Mouse (Mus musculus) right cerebral cortex, adult 2 months (tissue): Measurements from ENCODE around the gene Sec22a.

Source experiments
- DNase-seq, 2 experiments: peaks; one replicate each; pipeline ENCODE4 v3.0.0; 2021 to 2022; ENCODE audit warnings: low spot score in 2 of 2

The Sec22a gene

DNA sequence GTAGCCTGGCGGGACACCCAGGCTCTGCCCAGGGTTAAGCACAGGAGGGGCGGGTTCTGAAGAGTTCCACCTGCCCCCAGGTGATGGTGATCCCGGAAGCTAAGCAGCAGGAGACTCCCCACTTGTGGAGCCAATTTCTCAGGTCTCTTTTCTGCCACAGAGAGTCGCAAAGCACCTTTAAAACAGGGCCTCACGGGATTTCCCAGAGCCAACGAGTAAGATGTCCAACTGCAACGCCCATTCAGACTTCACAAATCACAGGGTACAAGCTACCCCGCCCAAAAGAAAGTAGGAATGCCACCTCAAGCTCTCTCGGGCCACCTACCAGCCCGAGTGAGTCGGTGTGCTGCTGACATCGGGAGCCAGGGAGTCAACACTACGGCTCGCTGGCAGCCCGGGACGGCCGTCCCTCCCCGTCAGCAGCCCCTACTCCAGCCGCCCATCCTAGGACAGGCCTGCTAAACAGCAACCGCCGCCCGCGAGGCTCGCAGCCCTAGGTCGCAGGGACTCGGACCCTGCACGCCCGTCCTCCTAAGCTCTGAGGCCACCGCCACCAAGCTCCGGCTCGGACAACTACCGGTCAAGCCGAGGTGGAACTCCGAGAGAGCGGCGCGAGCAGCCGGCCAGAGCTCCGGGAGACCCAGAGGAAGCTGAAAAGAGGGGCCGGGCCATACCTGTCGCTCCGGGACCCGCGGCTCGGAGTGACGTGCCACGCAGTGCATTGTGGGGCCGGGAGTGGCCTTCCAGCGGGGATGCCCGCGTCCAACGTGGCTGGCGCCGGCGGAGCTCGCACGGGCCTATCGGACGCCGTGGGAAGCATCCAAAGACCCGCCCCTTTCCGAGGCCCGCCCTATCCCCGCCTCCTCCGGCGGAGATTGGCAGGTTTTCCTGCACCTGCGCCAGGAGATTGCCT lies at the start of gene Sec22a:
Sec22a (minus strand) TSS at position 769 of the 913 bp plus-strand sequence.
- DNase-seq: peak; percentile 92 to 94

DNA sequence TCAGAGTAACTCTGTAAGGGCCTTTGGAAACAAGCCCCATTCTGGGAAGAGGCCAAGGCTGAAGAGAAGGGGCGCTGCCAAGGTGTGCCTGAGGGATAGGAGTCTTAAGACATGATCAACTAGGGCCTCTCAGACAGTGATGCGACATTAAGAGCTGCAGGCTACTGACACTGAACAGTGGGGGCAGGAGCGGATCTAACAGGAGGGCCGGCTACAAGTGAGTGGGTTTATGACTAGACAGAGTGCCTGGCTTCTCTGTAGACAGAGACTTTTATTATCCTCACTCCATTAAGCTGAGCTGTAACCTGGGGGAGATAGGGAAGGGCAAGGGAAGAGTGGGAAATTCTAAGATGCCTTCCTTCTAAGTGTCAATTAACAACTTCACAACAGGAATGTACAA lies 43.0 kb upstream of the Sec22a start:
- no peak for DNase-seq

GRCm38 (mm10) chr16:35406166-35406565 lies 42.4 kb upstream of the Sec22a start:
- no peak for DNase-seq

DNA sequence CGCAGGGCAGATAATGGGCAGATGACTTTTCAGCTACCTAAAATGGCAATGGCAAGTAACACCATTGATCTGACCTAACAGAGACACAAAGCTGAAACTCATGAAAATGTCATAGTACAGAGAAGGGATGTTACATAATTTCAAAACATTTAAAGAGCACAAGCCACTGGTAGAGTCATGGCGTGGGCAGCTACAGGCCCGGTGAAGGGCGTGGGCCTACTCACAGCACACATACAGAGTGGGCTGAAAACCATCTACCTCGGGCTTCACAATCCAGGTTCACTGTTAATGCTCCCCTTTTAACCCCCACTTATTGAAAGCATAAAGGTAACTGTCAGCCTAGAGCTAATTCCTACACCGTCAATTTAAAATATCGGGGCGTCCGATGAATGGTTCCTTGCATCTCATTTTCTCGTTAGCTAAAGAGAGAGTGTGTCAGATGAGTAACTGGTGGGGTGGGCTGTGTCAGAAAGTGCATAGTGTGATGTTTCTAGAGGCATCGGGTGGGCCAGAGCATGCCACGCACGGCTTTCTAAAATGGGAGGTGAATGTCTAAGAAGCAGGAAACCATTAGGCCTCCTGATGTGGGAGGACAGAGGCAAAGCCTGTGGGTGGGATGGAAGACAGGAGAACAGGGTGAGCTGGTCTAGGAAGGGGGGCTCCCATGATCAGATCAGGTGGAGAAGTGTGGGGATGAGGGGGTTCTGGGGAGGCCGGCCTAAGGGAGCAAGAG lies 41.8 kb upstream of the Sec22a start:
- DNase-seq: peak in 1 of 2 experiments; percentile 5

GRCm38 (mm10) chr16:35404864-35405263 lies 41.1 kb upstream of the Sec22a start:
- DNase-seq: no peak

GRCm38 (mm10) chr16:35403891-35404290 lies 40.2 kb upstream of the Sec22a start:
- no peak for DNase-seq

DNA sequence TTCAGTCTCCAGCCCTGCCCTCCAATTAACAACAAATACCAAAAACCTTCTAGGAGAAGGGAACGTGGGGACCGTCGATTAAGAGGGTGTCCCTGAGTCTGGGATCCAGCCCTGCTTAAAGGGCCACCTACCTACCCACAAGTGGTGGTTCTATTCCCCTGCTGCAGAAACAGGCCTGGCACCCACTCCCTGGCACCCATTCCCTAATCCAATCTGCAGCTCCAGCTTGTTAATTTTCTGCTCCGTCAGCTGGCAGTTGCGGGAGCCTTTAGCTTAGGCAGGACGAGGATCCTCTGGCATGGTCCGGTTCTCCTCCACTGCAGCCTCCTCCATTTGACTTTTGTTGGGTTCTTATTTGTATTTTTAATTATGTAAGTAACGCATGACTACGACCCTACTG lies 39.6 kb upstream of the Sec22a start:
- DNase-seq: no peak

DNA sequence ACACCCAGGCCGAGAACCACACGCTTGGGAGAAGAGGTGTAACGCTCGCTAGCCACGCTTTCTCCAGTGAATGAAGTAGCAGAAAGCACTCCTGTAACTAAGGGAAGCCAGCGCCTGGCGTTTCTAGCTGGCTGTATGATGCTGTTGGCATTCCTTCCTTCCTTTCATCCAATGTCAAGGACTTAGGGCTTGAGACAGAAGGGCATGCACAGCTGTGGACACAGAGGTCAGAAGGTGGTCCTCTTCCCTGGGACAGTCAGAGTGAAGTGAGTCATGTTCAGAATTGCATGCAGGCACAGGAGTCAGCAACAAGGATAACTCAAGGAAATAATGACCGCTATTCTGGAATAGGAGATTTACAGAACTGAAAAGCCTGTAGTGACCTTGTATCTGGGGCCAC lies 29.1 kb upstream of the Sec22a start:
- no peak for DNase-seq

DNA sequence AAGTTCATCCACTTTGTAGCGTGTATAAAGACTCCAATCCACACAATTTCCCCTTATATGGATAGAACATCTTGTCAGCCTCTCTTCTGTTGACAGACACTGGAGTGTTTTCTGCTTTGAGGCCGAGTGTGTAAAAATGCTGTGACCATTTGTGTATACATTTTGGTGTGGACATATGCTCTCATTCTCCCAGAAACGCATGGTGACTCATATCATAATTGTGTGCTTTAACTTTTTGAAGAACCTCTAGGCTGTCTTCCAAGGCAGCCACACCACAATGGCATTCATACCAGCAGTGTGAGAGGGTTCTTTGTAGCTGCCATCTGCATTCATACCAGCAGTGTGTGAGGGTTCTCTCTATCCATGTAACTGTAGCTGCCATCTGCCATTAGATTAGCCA lies 21.9 kb upstream of the Sec22a start:
- DNase-seq: no peak

GRCm38 (mm10) chr16:35380048-35380447 lies 16.3 kb upstream of the Sec22a start:
- no peak for DNase-seq

DNA sequence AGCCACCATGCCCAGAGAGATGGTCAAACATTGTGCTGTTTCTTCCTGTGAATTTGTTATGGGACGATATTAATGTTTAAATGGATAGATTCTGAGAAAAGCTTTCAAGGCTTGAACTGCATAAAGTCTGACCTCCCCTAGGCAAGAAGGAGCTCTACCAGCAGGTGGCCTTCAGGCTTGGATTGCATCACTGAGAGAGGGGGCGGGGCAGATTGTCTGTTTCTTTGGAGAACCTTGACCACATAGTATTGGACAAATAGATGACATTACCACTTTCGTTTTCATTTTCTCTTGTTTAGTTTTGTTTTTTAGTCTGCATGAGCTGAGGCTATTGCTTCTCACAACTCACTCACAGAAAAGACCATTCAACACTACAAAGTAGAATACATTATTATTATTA lies 15.6 kb upstream of the Sec22a start:
- no peak for DNase-seq

DNA sequence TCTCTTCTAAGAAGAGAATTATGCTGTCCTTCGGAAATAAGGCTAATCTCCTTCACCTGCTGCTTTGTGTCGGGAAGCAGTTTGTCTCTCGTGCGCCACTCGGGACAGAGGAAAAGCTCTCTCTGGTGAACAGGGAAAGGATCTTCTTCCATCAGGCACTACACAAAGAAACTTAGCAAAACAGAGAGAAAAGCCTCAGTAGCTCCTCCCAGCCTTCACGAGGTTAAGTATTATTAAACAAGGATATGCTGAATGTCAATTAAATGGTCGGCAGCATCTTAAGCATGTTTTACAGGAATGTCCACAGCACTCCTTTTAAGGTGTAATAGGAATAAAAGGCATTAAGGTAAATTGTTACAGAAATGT lies 328 bp upstream of the Sec22a start:
- no peak for DNase-seq

GRCm38 (mm10) chr16:35362221-35362620 lies 1.5 kb downstream of the Sec22a start:
- no peak for DNase-seq

DNA sequence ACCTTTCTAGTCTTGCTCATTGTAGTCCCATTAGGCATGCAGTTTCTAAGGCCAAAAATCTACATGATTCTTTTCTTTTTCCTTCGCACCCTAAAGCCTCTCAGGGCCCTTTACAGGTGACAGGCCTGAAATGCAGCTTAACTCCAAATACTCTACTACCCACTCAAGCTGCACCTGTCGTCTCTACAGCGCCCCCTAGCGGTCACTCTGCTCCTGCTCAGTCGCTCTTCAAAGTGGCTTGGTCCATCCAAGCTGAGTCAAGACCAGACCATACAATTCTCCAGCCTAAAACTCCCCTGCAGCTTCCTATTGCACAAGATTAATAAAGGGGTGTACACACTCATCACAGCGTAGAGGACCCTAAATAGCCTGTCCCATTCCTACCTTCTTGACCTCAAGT lies 3.1 kb downstream of the Sec22a start:
- peak; percentile 24 to 41 for DNase-seq

- no peak for DNase-seq
These were observed 6.3 kb downstream of the Sec22a start for GRCm38 (mm10) chr16:35357449-35357848.

- DNase-seq: no peak
These were observed 33.3 kb downstream of the Sec22a start for GRCm38 (mm10) chr16:35330451-35330850.

DNA sequence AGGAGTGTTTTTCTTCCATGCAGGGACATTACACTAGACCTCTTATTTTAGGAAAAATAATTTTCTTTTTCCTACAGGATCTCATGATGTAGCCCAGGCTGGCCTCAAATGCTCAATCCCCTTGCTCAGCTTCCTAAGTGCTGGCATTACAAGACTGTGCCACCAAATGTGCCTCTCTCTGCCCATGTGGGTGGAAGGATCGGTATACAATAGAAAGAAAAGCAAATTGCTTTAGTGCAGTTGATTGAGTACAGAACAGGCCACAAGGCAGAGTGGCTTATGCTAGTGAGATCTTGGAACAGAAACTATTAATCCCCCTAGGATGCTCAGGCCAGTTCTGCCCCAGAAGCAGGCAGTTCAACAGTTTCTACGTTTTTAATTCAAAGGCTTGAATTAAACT lies 43.9 kb downstream of the Sec22a start:
- no peak for DNase-seq

GRCm38 (mm10) chr16:35319335-35319734 lies 44.4 kb downstream of the Sec22a start:
- no peak for DNase-seq

DNA sequence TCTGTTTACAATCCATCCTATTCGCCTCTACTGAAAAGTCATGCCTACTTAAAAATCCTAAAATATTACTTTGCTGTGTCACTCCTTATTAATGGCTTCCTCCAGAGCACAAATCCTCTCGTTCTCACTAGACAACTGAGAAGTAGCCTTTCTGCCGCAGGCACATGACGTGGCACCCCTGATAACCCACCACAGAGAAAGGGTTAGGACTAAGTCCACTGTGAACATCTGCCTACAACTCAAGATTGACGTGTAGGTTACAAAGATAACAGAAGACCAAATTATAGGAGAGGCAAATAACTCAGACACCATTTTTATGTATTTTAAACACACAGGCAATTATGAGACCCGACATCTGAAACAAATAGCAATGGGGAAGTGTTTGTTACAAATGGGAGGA lies 45.3 kb downstream of the Sec22a start:
- DNase-seq: no peak

- no peak for DNase-seq
These were observed 46.3 kb downstream of the Sec22a start for GRCm38 (mm10) chr16:35317460-35317859.

GRCm38 (mm10) chr16:35316856-35317264 lies 46.9 kb downstream of the Sec22a start:
- no peak for DNase-seq

DNA sequence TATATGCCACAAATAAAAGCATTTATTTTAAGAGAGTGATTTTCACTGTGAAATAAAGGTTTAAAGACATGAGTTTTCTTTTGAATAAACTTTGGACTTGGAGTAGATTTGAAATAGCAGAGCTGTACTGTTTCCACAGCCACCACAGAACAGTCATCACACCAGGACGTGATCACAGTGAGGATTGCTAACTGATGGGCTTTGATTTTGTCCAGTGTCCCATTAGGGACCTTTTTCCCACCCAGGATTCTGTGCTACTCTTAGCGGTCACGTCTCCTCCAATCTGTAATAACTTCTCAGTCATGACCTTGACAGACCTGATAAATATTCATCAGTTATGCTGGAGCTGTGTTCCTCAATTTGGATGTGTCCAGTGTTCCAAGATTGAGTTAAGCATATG lies 48.2 kb downstream of the Sec22a start:
- no peak for DNase-seq

GRCm38 (mm10) chr16:35311586-35311985 lies 52.1 kb downstream of the Sec22a start:
- DNase-seq: peak in 1 of 2 experiments; percentile 23
